Mouse (Mus musculus) embryonic fibroblast, embryonic 13.5 days (primary cell): ENCODE results near the gene Cep112. TPM values are rescaled to one million over a fixed set of nuclear protein-coding genes. Genes with fewer than 3 reads are reported as not detected.
"Not testable (repeated sequence)": the region's sequence is repeated elsewhere in the genome, so short reads cannot be mapped to it uniquely, and the experiment has no call there.

Source experiments
- H3K27ac ChIP-seq: 2 replicates; pipeline ENCODE4 v1.5.1; 2012; ENCODE audit warnings: low read length, control low read depth, inconsistent platforms; ENCODE audit not compliant: insufficient read depth
- H3K4me1 ChIP-seq: 2 replicates; pipeline ENCODE4 v1.6.1; 2011; ENCODE audit warnings: low read length; ENCODE audit not compliant: control insufficient read depth, insufficient read depth
- H3K4me3 ChIP-seq: 2 replicates; pipeline ENCODE4 v1.5.1; 2011; ENCODE audit warnings: mild to moderate bottlenecking, control low read depth, low read length; ENCODE audit not compliant: insufficient read depth
- CTCF ChIP-seq: IDR thresholded peaks from 2 replicates; pipeline ENCODE4 v1.5.1; 2011; ENCODE audit warnings: mild to moderate bottlenecking, control low read depth, low read length, moderate library complexity, borderline replicate concordance; ENCODE audit not compliant: insufficient read depth
- POLR2A ChIP-seq: IDR thresholded peaks from 2 replicates; pipeline ENCODE4 v1.6.1; 2011; ENCODE audit warnings: low read depth, mild to moderate bottlenecking, control low read depth, low read length, moderate library complexity
- polyA plus RNA-seq: library from polyadenylated mRNA; stranded (reverse); fragments of >200 nt; gene quantifications from 2 replicates; pipeline ENCODE4 v1.2.4, GENCODE M21; 2011; ENCODE audit warnings: low read depth; ENCODE audit not compliant: missing spikeins, insufficient read length

Gene Cep112
- polyA plus RNA-seq, 1 experiment, result 9.2 TPM

DNA sequence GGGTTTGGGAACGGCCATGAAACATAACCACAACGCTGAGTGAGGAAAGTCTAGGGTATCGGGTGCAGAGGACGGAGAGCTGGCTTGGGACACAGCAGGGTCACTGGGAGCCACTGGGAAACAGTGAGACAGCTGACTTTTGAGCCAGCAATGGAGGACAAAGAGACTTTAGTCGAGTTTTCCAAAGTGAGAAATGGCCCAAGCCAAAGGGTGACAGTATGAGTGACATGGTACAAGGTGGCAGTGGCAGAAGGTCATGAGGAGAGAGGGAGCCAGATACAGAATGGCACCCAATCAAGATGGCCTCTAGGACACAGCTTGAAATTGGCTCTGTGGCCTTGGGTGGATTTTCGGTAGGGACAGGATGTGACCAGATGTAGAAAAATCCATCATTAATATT is 433.9 kb downstream of the Cep112 start:
- H3K27ac ChIP-seq, result no peak overlapping the region

GRCm38 (mm10) chr11:108862360-108862759 is 437.4 kb downstream of the Cep112 start:
- Histone ChIP-seq H3K27ac (no peak overlapping the region), H3K4me1 (no peaks in the 10 kb centered on the region), H3K4me3 (no peak overlapping the region)
- TF ChIP-seq CTCF (no peak), POLR2A (no peak)

More for the DNA sequence above, 433.9 kb downstream of the Cep112 start:
- no peak overlapping the region for H3K4me3 ChIP-seq
- H3K4me1 ChIP-seq, result no peaks in the 10 kb centered on the region
- no peak for TF ChIP-seq POLR2A
- no peak for TF ChIP-seq CTCF

GRCm38 (mm10) chr11:108865746-108866145 is 440.8 kb downstream of the Cep112 start:
- TF ChIP-seq CTCF (no peak), POLR2A (no peak)
- Histone ChIP-seq H3K27ac (no peak overlapping the region), H3K4me3 (no peak overlapping the region), H3K4me1 (no peaks in the 10 kb centered on the region)

GRCm38 (mm10) chr11:108867538-108867937 is 442.5 kb downstream of the Cep112 start:
- TF ChIP-seq CTCF, result no peak
- Histone ChIP-seq H3K27ac (no peak overlapping the region), H3K4me1 (no peaks in the 10 kb centered on the region), H3K4me3 (no peak overlapping the region)

DNA sequence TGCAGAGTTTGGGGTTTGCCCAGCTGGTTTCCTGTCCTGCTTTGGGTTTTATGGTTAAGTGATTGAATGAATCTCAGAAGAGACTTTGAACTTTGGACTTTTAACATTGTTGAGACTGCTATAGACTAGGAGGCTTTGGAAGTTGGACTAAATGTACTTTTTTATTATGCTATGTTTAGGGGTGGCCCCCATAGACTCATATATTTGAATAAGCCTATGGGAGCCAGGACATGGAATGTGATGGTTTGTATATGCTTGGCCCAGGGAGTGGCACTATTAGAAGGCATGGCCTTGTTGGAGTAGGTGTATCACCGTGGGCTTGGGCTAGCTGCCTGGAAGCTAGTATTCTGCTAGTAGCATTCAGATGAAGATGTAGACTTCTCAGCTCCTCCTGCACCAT is 446.3 kb downstream of the Cep112 start:
- H3K27ac ChIP-seq, H3K4me3 ChIP-seq, H3K4me1 ChIP-seq: not testable (repeated sequence)

DNA sequence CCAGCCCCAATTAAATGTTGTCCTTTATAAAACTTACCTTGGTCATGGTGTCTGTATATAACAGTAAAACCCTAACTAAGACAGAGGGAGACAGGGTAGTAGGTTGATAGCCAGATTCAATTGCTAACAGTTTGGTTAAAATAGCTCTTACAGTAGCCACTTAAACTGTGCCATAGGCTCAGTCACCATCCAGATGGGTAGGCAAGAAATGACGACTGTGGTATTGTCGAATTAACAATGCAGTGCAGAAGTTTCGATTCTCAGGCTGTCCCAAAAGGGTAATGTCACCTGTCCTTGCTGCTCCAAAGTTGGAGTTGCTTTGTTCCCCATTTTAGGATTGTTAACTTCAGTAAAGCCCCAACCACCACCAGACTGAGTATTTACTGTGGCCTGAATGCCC is 446.8 kb downstream of the Cep112 start:
- no peaks in the 10 kb centered on the region for H3K4me1 ChIP-seq
- H3K4me3 ChIP-seq, result no peak overlapping the region
- no peak overlapping the region for H3K27ac ChIP-seq
- TF ChIP-seq CTCF (no peak), POLR2A (no peak)

- H3K4me1 ChIP-seq, result no peaks in the 10 kb centered on the region
- no peak overlapping the region for H3K27ac ChIP-seq
- TF ChIP-seq POLR2A (no peak), CTCF (no peak)
These were observed 451.7 kb downstream of the Cep112 start for GRCm38 (mm10) chr11:108876633-108877205.

DNA sequence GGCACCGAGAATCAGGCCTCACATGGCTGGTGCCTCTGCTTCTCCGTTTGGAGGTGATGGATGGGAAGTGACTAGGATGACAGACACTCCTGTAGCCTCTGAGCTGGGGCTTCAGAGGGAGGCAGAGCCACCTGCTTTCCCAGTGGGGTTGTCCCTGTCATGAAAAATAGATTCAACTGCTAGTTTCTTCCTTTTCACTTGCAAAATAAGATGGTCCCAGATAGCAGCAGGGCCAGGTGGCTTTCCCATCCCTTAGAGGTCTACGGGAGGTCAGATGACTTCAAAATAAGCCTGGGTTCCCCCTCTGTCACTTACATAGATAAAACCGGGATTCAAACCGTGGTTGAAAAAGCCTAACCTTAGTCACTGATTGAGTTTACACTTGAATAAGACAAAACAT is 452.5 kb downstream of the Cep112 start:
- TF ChIP-seq CTCF (no peak), POLR2A (no peak)
- no peak overlapping the region for H3K4me3 ChIP-seq
- no peaks in the 10 kb centered on the region for H3K4me1 ChIP-seq
- no peak overlapping the region for H3K27ac ChIP-seq

More at GRCm38 (mm10) chr11:108876633-108877205, 451.7 kb downstream of the Cep112 start:
- no peak overlapping the region for H3K4me3 ChIP-seq

- H3K4me3 ChIP-seq, result no peak overlapping the region
- TF ChIP-seq CTCF (no peak), POLR2A (no peak)
- H3K27ac ChIP-seq, result no peak overlapping the region
These were observed 455.6 kb downstream of the Cep112 start for GRCm38 (mm10) chr11:108880546-108880945.

DNA sequence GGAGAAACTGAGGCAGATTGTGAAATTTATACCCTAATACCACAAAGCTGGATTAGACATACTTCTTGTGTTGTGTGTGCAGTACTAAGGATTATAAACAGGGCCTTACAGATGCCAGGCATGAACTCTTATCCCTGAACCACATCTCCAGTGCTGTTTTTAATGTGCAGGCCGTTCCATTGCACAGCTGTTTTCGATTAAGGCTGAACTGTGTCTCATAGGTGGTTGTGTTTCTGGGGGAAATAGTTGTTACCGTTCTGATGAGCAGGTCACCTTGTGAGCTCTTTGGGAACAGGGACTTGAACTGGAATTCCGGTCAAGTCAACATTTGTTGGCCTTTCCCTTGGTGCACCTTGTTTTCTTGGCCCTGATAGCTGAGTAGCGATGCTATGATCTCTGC is 456.7 kb downstream of the Cep112 start:
- Histone ChIP-seq H3K4me1 (no peaks in the 10 kb centered on the region), H3K4me3 (no peak overlapping the region), H3K27ac (no peak overlapping the region)
- no peak for TF ChIP-seq CTCF
- no peak for TF ChIP-seq POLR2A

More at GRCm38 (mm10) chr11:108880546-108880945, 455.6 kb downstream of the Cep112 start:
- H3K4me1 ChIP-seq, result no peaks in the 10 kb centered on the region
